Mouse (Mus musculus) T-helper 1 cell (primary cell): ENCODE measurements around the gene Pax3.

Experiments used
- in situ Hi-C: fragments of 300-600 bp; cut with MboI, MseI; formaldehyde crosslinking; loops from one replicate; pipeline ENCODE4 v1.15.1; 2025; ENCODE audit warnings: high pct_unique_total_duplicates

Gene Pax3

DNA sequence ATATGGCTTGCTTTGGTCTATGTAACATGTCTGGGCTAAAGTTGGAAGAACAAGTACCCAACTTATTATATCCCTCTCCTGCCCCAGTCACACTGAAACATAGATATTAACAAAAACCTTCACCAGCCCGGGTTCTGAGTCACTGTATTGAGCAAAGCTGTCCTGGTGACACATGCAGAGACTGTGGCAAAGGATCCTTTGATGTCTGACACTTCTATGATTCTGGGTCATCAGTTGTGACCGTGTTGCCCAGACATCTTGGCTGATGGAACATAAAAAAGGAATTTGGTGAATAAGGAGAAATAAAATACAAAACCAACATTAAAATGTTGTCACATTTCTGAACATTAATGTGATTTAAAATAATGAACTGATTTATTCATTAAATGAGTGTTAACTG, 108.3 kb downstream of the Pax3 start:
- in situ Hi-C loops = no loop called here

- in situ Hi-C loops = no loop called here
Observed at GRCm38 (mm10) chr1:78081761-78082160, 115.2 kb downstream of the Pax3 start.

DNA sequence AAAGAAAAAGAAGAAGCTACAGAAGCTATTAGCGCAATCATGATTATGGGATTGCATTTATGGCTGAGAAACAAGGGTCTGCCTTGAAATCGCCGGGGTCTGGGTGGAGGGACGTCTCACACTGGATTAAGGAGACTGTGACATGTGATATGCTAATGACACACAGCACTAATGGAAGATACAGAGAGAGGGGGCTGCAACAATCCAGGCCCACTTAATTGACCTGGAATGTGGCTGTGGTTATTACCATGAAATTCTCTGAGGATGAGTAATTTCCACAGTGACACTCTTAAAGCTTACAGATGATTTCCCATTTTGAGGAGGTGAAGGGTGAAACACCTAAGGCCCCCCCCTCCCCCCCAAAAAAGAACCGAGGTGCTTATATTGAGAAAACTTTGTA, 136.1 kb downstream of the Pax3 start:
- in situ Hi-C loops = no loop called here

- in situ Hi-C loops = loop anchor here (10.0 kb wide), 1 partner anchor 517 kb away; no protein-coding TSS in a partner anchor
Observed at GRCm38 (mm10) chr1:78057939-78058338, 139.0 kb downstream of the Pax3 start.

DNA sequence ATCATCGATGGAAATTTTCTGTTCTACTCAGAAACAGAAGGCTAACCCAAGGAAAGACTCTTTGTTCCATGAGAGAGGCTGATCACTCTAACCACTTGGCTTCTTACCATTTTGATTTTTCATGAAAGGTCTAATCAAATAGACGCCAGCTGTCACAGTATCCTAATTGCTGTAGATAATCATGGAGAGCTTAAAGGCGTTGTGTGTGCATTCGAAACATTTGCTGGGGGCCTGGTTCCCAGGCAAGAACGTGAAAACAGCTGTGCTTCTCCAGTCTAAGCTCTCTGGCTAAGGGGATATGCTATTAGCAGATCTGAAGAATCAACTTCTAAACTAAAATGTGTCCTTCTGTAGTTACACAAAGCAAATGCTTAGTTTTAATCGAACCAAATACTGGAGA, 143.3 kb downstream of the Pax3 start:
- in situ Hi-C loops = loop anchor here (10.0 kb wide), 1 partner anchor 521 kb away; no protein-coding TSS in a partner anchor
